Mouse (Mus musculus) neural tube, embryonic 10.5 days (tissue): ENCODE measurements around the gene Slc26a1.
A peak's percentile ranks its signal among the peaks of the same experiment; 100 is the strongest.

Source experiments
- DNase-seq: peaks from one replicate; pipeline ENCODE4 v3.0.0-alpha.2; 2017; ENCODE audit warnings: low spot score; ENCODE audit errors: extremely low spot score

The Slc26a1 gene

GRCm38 (mm10) chr5:108691152-108691551 is 15.8 kb upstream of the Slc26a1 start:
- DNase-seq: no peak

GRCm38 (mm10) chr5:108689091-108689490 is 13.7 kb upstream of the Slc26a1 start:
- no peak for DNase-seq

- DNase-seq: no peak
Measured at GRCm38 (mm10) chr5:108680871-108681270, 5.5 kb upstream of the Slc26a1 start.

- DNase-seq: no peak
Measured at GRCm38 (mm10) chr5:108679909-108680308, 4.5 kb upstream of the Slc26a1 start.

- DNase-seq: no peak
Measured at GRCm38 (mm10) chr5:108678296-108678854, 3.0 kb upstream of the Slc26a1 start.

- peak; percentile 73 for DNase-seq
Measured at GRCm38 (mm10) chr5:108677605-108678295, 2.4 kb upstream of the Slc26a1 start.

- no peak for DNase-seq
Measured at GRCm38 (mm10) chr5:108676772-108677498, 1.6 kb upstream of the Slc26a1 start.

- DNase-seq: no peak
Measured at GRCm38 (mm10) chr5:108674624-108675023, 745 bp downstream of the Slc26a1 start.

- DNase-seq: no peak
Measured at GRCm38 (mm10) chr5:108671757-108672156, 3.6 kb downstream of the Slc26a1 start.

- DNase-seq: no peak
Measured at GRCm38 (mm10) chr5:108670785-108671184, 4.6 kb downstream of the Slc26a1 start.

GRCm38 (mm10) chr5:108669986-108670385 is 5.4 kb downstream of the Slc26a1 start:
- no peak for DNase-seq

GRCm38 (mm10) chr5:108668977-108669936 is 6.1 kb downstream of the Slc26a1 start, which contains the start of gene Dgkq:
TSS of gene Dgkq (minus strand) at chr5:108669672.
- peak; percentile 87 for DNase-seq

GRCm38 (mm10) chr5:108668387-108668932 is 6.9 kb downstream of the Slc26a1 start:
- DNase-seq: no peak

- DNase-seq: no peak
Measured at GRCm38 (mm10) chr5:108667370-108667769, 8.0 kb downstream of the Slc26a1 start.

GRCm38 (mm10) chr5:108665066-108665465 is 10.3 kb downstream of the Slc26a1 start:
- DNase-seq: no peak

- no peak for DNase-seq
Measured at GRCm38 (mm10) chr5:108662772-108663171, 12.6 kb downstream of the Slc26a1 start.

GRCm38 (mm10) chr5:108660632-108661268 is 14.6 kb downstream of the Slc26a1 start:
- peak; percentile 84 for DNase-seq

- no peak for DNase-seq
Measured at GRCm38 (mm10) chr5:108659698-108660631, 15.4 kb downstream of the Slc26a1 start, which contains the start of gene Idua. TSS of gene Idua (plus strand) at chr5:108660331.

GRCm38 (mm10) chr5:108658611-108659010 is 16.8 kb downstream of the Slc26a1 start:
- DNase-seq: no peak
